Mouse (Mus musculus) forebrain, postnatal 0 days (tissue): Measurements from ENCODE around the gene Ttbk2. TPM values are rescaled to one million over a fixed set of nuclear protein-coding genes. Genes with fewer than 3 reads are reported as not detected.

Experiments
- ATAC-seq: fragments of 200-750 bp; cut with Nextera tagmentation; 2 replicates; pipeline ENCODE4 v1.8.0; 2017; ENCODE audit warnings: mild to moderate bottlenecking, moderate library complexity
- DNase-seq: peaks from one replicate; pipeline ENCODE4 v3.0.0-alpha.2; 2015
- H3K27ac ChIP-seq: fragments of 300-500 bp; sonication (generic); 2 replicates; pipeline ENCODE4 v1.5.1; 2014; ENCODE audit warnings: low read depth, mild to moderate bottlenecking, antibody characterized with exemption, low read length, moderate library complexity, mixed read lengths
- H3K27me3 ChIP-seq: fragments of 300-500 bp; sonication (generic); 2 replicates; pipeline ENCODE4 v1.6.1; 2014; ENCODE audit warnings: mild to moderate bottlenecking, low read length, mixed read lengths; ENCODE audit not compliant: insufficient read depth
- H3K36me3 ChIP-seq: fragments of 300-500 bp; sonication (generic); 2 replicates; pipeline ENCODE4 v1.6.1; 2014; ENCODE audit warnings: mild to moderate bottlenecking, moderate library complexity; ENCODE audit not compliant: insufficient read depth
- H3K4me1 ChIP-seq: fragments of 300-500 bp; sonication (generic); 2 replicates; pipeline ENCODE4 v1.6.1; 2014; ENCODE audit warnings: antibody characterized with exemption; ENCODE audit not compliant: insufficient read depth
- H3K4me2 ChIP-seq: fragments of 300-500 bp; sonication (generic); 2 replicates; pipeline ENCODE4 v1.6.1; 2014; ENCODE audit warnings: low read depth, mild to moderate bottlenecking, moderate library complexity
- H3K4me3 ChIP-seq: fragments of 300-500 bp; sonication (generic); 2 replicates; pipeline ENCODE4 v1.5.1; 2014; ENCODE audit warnings: low read depth, low read length, mixed read lengths
- H3K9ac ChIP-seq: fragments of 300-500 bp; sonication (generic); 2 replicates; pipeline ENCODE4 v1.6.1; 2014; ENCODE audit warnings: mild to moderate bottlenecking
- H3K9me3 ChIP-seq: fragments of 300-500 bp; sonication (generic); 2 replicates; pipeline ENCODE4 v1.6.1; 2016; ENCODE audit warnings: low read length
- CTCF ChIP-seq: sonication (generic); IDR thresholded peaks from 2 replicates; pipeline ENCODE4 v1.5.1; 2016; ENCODE audit warnings: antibody characterized with exemption, control low read depth, low read depth
- WGBS: fragments of 180-500 bp; shearing (Covaris S2); extraction: QIAGEN DNeasy Blood & Tissue Kit; methylation state at CpG from one replicate; pipeline ENCODE4 v1.1.7; 2014; 5-methylcytosine and 5-hydroxymethylcytosine counted together
- polyA plus RNA-seq: library from polyadenylated mRNA; unstranded; fragments of >200 nt; fragmentation: Nextera tagmentation; extraction: Ambion mirVana; gene quantifications from 2 replicates; pipeline ENCODE4 v1.2.1, GENCODE M21; 2015
- total RNA-seq: library from RNA; depleted of rRNA; stranded (reverse); fragments of >200 nt; gene quantifications from 2 replicates; pipeline ENCODE4 v1.2.3, GENCODE M21; 2014; rRNA removed

Gene Ttbk2
- total RNA-seq (48.3 and 59.1 TPM in 2 replicates), polyA plus RNA-seq (4.4 and 7.4 TPM in 2 replicates)

DNA sequence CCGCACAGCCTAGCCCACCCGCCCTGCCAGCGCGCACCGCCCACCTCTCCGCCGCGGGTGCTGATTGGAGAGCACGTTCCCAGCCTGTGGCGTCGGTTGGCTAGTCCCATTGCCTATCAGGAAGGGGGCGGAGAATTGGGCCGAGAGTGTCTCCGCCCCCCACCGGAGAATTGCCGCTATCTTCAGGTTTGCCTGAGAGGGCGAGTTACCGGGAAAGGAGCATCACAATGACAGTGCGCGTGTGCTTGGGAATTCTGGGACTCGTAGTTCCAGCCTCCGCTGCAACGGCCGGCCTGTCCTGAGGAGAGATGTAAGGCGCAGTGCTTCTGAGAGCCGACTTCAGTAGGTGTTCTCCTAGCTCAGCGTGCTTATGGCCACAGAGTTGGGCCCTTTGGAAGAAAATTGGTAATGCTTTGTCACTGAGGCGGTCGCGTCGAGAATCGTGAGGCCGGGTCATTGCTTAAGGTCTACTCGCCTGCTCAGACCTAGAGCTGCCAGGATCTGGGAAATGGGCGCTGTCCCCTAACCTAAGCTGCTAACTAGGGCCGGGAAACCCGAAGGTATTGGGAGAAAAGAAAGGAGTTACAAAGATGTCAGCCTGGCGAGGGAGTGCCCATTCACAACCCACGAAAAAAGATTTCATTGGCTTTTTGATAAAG lies at the start of gene Ttbk2:
Gene Ttbk2, minus strand, starts transcription at position 181 of the 659 bp plus-strand sequence.
- H3K4me2 ChIP-seq: peak within 1 kb of the TSS; percentile 66
- no peaks in the 10 kb centered on the region for H3K36me3 ChIP-seq
- H3K27me3 ChIP-seq: no peaks in the 10 kb centered on the region
- no peaks in the 10 kb centered on the region for H3K9me3 ChIP-seq
- peak within 1 kb of the TSS; percentile 90 for H3K27ac ChIP-seq
- peak; percentile 99 for ATAC-seq
- H3K4me1 ChIP-seq: peaks cover 14% of the 10 kb centered on the region
- peak; percentile 57 for TF ChIP-seq CTCF
- H3K4me3 ChIP-seq: peak within 1 kb of the TSS; percentile 94
- WGBS: 1% methylated on average over 39 of the region's 39 CpGs
- peak within 1 kb of the TSS; percentile 85 for H3K9ac ChIP-seq
- peak; percentile 99 for DNase-seq

DNA sequence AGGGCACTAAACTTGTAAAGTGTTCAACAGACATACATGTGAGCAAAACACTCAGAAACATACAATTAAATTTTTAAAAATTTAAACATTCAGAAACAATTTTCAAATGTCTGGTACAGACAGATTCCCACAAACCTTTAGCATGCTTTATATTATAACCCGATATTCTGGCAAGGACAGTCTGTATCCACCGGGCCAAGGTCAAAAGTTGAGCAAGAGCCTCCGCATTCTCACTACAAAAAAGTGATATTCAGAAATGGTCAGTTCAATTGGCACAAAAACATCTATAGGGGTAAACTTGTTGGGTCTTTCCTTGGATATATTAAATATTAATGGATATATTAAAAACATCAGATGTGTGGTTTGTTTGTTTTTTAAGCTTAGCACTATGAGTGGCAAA lies 46.0 kb upstream of the Ttbk2 start:
- no peak overlapping the region for H3K4me2 ChIP-seq
- H3K36me3 ChIP-seq: peaks cover 74% of the 10 kb centered on the region
- 100% methylated on average over 3 of the region's 3 CpGs for WGBS
- no peaks in the 10 kb centered on the region for H3K27me3 ChIP-seq
- H3K9me3 ChIP-seq: no peaks in the 10 kb centered on the region
- ATAC-seq: no peak
- no peak for TF ChIP-seq CTCF
- no peak overlapping the region for H3K4me3 ChIP-seq
- H3K4me1 ChIP-seq: no peaks in the 10 kb centered on the region
- no peak for DNase-seq
- no peak overlapping the region for H3K27ac ChIP-seq
- no peak overlapping the region for H3K9ac ChIP-seq

DNA sequence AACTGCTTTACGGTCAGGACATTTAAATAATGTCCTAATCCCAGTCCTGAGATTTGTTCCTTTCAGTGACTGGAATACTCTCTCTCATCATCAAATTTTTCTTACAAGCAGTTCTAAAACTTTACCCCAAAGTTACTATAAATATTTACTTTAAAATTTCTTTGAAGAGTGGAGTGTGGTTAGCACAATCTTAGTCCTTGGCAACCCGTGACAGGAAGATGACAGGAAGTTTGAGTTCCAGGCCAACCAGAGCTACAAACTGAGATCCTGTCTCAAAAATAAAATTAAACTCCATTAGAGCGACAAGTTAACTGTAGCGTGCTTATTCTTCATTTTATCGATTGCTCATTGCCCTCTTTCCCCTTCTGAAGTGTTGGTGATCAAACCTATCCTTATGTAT lies 37.2 kb upstream of the Ttbk2 start:
- H3K27me3 ChIP-seq: no peaks in the 10 kb centered on the region
- 95% methylated on average over 5 of the region's 5 CpGs for WGBS
- no peak for TF ChIP-seq CTCF
- peaks cover 49% of the 10 kb centered on the region for H3K36me3 ChIP-seq
- DNase-seq (no peak), ATAC-seq (no peak)
- no peak overlapping the region for H3K4me3 ChIP-seq
- H3K4me1 ChIP-seq: no peaks in the 10 kb centered on the region
- no peak overlapping the region for H3K27ac ChIP-seq
- H3K4me2 ChIP-seq: no peak overlapping the region
- H3K9me3 ChIP-seq: no peaks in the 10 kb centered on the region
- H3K9ac ChIP-seq: no peak overlapping the region

DNA sequence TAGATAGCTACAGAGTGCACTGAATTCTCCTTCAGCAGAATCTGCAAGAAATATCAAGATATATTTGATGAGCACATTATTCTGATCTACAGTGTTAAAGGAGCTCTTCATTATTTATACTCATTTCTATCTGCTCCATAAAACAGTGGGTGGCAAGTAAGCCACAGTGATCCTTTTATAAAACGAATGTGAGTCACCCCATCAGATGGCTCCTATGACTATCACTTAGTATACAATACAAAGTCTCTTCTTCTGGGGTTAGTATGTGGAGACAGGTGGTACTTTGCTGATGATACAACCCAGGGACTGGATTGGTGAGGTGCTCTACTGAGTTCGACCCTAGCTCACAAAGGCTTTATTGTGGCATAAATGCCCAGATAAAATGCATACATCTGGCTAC lies 22.8 kb upstream of the Ttbk2 start:
- Histone ChIP-seq H3K9me3 (no peaks in the 10 kb centered on the region), H3K4me2 (no peak overlapping the region), H3K9ac (no peak overlapping the region), H3K27ac (no peak overlapping the region), H3K4me3 (no peak overlapping the region), H3K36me3 (peaks cover 53% of the 10 kb centered on the region), H3K4me1 (no peaks in the 10 kb centered on the region), H3K27me3 (no peaks in the 10 kb centered on the region)
- no peak for TF ChIP-seq CTCF
- WGBS: 80% methylated on average over 2 of the region's 2 CpGs
- DNase-seq (no peak), ATAC-seq (no peak)

DNA sequence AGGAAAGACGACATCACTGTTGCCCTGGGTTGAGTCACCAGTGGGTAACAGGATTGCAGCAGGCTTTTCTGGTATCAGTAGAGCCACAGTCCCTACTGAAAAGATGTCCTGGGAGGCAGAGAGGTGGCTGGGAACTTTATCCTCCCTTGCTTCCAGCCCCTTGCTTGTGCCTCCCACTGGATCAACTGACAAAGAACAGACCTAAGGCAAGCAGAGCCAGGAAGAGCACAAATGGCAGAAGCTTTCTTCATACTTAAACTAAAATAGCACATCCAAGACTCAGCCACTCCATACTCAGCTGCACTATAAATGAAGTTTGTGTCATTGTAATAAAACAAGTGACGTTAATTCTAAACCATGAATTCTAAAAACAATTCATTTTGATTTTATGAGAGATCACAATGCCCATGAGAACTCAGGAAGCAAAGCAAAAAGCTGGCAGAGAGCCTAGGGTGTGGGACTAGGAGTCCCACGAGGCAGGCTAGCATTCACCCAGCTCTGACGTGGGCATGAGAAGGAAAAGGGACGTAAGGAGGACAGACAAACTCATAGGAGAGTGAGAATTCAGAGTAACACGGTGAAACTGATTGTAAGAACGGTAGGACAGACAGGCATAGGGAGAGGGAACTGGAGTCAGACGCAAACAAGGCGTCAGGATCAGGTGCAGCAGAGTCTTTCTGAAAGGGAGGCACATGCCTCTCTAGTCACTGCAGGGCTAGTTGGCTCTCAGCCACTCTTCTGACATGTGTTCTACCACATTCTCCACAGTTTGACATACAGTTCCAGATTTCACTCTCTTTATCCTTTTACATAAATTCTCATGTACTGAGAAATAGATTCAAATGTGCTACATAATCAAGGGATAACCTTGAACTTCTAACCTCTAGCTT lies 21.3 kb upstream of the Ttbk2 start:
- H3K27me3 ChIP-seq: no peaks in the 10 kb centered on the region
- ATAC-seq (peak; percentile 50; the same call in 1 of the 2 replicates), DNase-seq (peak; percentile 18)
- WGBS: 59% methylated on average over 9 of the region's 9 CpGs
- H3K9me3 ChIP-seq: no peaks in the 10 kb centered on the region
- no peak for TF ChIP-seq CTCF
- H3K36me3 ChIP-seq: peaks cover 56% of the 10 kb centered on the region
- no peak overlapping the region for H3K27ac ChIP-seq
- no peak overlapping the region for H3K4me3 ChIP-seq
- no peak overlapping the region; the same call in 1 of the 2 replicates for H3K9ac ChIP-seq
- no peak overlapping the region for H3K4me2 ChIP-seq
- no peaks in the 10 kb centered on the region for H3K4me1 ChIP-seq

DNA sequence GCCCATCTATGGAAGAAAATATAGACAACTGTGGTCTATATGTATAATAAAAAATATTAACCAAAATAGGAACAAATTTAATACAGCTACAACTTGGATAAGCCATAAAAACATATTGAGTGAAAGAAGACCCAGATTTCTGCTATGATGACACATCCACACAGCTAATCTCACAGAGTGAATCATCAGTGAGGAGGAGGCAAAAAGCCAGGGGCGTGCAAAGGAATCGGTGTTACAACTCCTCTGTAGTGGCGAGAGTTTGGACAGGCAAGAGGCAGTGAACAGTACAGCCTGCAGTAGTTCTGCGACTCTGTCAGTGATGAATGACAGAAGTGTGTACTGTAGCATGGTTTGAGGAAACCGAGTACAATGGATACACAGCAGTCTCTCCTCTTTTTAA lies 16.9 kb upstream of the Ttbk2 start:
- H3K4me1 ChIP-seq: no peaks in the 10 kb centered on the region
- H3K36me3 ChIP-seq: peaks cover 62% of the 10 kb centered on the region
- no peak overlapping the region for H3K4me3 ChIP-seq
- H3K27ac ChIP-seq: no peak overlapping the region
- no peak overlapping the region for H3K9ac ChIP-seq
- ATAC-seq (no peak), DNase-seq (no peak)
- 84% methylated on average over 5 of the region's 5 CpGs for WGBS
- H3K4me2 ChIP-seq: no peak overlapping the region
- no peaks in the 10 kb centered on the region for H3K9me3 ChIP-seq
- no peak for TF ChIP-seq CTCF
- H3K27me3 ChIP-seq: no peaks in the 10 kb centered on the region

DNA sequence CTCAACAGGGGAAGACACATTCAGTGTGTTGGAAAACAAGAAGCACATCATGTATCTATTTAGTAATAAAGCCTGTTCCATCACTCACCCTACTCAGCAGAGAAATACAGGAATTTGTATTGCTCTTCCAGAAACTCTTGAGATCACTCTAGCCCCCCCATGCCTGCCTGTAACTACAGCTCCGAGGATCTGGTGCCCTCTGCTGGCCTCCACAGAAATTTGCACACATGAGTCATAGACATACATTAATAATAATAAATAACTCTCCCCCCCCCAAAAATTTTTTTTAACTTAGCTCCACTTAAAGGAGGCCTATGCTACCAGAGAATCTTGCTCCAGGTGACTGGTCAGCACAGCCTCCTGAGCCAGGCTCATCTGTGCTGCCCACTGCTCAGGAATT lies 16.2 kb upstream of the Ttbk2 start:
- Histone ChIP-seq H3K27me3 (no peaks in the 10 kb centered on the region), H3K9ac (no peak overlapping the region), H3K27ac (no peak overlapping the region), H3K4me2 (no peak overlapping the region), H3K36me3 (peaks cover 67% of the 10 kb centered on the region), H3K9me3 (no peaks in the 10 kb centered on the region), H3K4me1 (no peaks in the 10 kb centered on the region), H3K4me3 (no peak overlapping the region)
- TF ChIP-seq CTCF: peak; percentile 71
- DNase-seq (peak; percentile 56), ATAC-seq (no peak)
- WGBS: 22% methylated on average over 1 of the region's 1 CpGs
